Mouse (Mus musculus): Measurements from ENCODE around the gene Nfkbid. TPM values are rescaled to one million over a fixed set of nuclear protein-coding genes. Genes with fewer than 3 reads are reported as not detected.

The Nfkbid gene
- polyA plus RNA-seq (2014; fragmentation: Nextera tagmentation; extraction: Ambion mirVana), result 1.6 TPM in 2 replicates

DNA sequence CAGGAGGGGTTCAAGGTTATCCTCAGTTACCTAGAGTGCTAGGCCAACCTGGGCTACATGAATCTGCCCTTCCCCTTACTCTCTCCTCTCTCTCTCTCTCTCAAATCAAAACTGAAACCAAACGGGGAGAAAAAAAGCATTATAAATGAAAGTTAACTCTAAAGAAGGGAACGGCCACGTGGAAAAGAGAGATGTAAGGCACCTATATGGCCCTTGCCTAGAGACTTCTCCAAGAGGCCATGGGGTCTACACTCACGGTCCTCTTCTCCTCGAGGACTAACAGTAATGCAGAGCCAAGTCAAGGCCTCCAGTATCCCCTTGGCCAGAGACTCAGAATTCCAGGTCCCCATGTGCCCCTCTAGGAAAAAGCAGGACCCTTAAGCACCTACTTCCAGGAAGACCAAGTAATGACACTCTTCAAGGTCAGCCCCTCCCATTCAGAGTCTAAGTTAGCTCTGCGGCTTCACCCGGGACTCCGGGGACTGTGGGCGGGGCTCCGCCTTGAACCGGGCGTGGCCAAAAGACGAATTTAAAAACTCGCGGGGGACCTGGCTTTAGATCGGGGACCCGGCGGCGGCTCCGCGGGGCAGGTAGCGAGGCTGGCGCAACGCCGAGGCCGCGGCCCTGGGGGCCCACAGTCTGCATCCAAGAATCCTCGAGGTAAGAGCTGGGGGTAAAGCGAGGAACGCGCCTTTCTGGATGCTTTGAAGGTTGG is at the start of gene Nfkbid:
Nfkbid (plus strand) TSS at position 558 of the 715 bp plus-strand sequence.
- ATAC-seq (replicated peaks; ENCODE audit: insufficient number of reproducible peaks, low FRiP score, low TSS enrichment, low read depth), result peak; percentile 15; the same call in 1 of the 2 replicates
- 11% methylated on average over 31 of the region's 31 CpGs for WGBS
- no peak within 1 kb of the TSS for H3K27ac ChIP-seq (replicated peaks; ENCODE audit: low read depth, low read length)

DNA sequence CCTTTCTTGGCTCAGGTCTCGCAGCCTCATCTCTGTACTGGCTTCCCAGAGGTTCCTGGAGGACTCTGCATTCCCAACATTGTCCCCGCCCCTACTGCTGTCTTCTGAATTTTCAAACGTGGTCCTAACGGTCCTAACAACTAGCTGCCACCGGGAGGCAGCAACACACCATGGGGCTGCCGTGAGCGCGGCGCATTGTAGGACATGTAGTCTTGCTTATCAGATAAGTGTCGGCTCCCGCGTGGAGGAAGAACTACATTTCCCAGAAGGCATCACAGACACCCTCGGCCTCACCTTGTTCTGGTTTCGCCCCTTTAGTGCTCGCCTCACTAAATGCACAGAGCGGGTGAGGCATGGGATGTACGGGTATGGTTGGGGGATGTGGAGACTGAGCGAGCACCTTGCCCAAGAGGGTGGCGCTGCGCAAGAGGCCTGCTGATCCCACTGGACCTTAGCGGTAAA is 48.0 kb upstream of the Nfkbid start:
- peak overlapping the region; percentile 64 for H3K9ac ChIP-seq (replicated peaks; ENCODE audit: low read length)
- H3K27ac ChIP-seq (replicated peaks; ENCODE audit: low read depth, low read length), result no peak overlapping the region
- no peaks in the 10 kb centered on the region for H3K36me3 ChIP-seq (replicated peaks; ENCODE audit: control insufficient read depth, insufficient read depth, low read depth, low read length)
- H3K9me3 ChIP-seq (replicated peaks; ENCODE audit: control insufficient read depth, low read length), result no peaks in the 10 kb centered on the region
- peak overlapping the region; percentile 37 for H3K4me3 ChIP-seq (ENCODE audit: low read depth, low read length)
- peak; percentile 99 for ATAC-seq (replicated peaks; ENCODE audit: insufficient number of reproducible peaks, low FRiP score, low TSS enrichment, low read depth)
- WGBS, result under 1% methylated on average over 21 of the region's 21 CpGs
- H3K4me1 ChIP-seq (ENCODE audit: control insufficient read depth, insufficient read depth, low read length), result no peaks in the 10 kb centered on the region
- DNase-seq (ENCODE audit: low spot score), result peak; percentile 98
- peak overlapping the region; percentile 61 for H3K4me2 ChIP-seq (ENCODE audit: low read depth, low read length)
- no peaks in the 10 kb centered on the region for H3K27me3 ChIP-seq (ENCODE audit: control insufficient read depth, insufficient read depth, low read length)

More for the DNA sequence above, at the start of gene Nfkbid:
- Histone ChIP-seq H3K36me3 (replicated peaks; ENCODE audit: control insufficient read depth, insufficient read depth, low read depth, low read length) (no peaks in the 10 kb centered on the region), H3K4me1 (ENCODE audit: control insufficient read depth, insufficient read depth, low read length) (peaks cover 3% of the 10 kb centered on the region; the same call in 1 of the 2 replicates), H3K27me3 (ENCODE audit: control insufficient read depth, insufficient read depth, low read length) (peaks cover 3% of the 10 kb centered on the region; the same call in 1 of the 2 replicates), H3K4me3 (ENCODE audit: low read depth, low read length) (peak within 1 kb of the TSS; percentile 51), H3K4me2 (ENCODE audit: low read depth, low read length) (peak within 1 kb of the TSS; percentile 94), H3K9me3 (replicated peaks; ENCODE audit: control insufficient read depth, low read length) (no peaks in the 10 kb centered on the region), H3K9ac (replicated peaks; ENCODE audit: low read length) (peak within 1 kb of the TSS; percentile 58)
- DNase-seq (ENCODE audit: low spot score), result peak; percentile 43

DNA sequence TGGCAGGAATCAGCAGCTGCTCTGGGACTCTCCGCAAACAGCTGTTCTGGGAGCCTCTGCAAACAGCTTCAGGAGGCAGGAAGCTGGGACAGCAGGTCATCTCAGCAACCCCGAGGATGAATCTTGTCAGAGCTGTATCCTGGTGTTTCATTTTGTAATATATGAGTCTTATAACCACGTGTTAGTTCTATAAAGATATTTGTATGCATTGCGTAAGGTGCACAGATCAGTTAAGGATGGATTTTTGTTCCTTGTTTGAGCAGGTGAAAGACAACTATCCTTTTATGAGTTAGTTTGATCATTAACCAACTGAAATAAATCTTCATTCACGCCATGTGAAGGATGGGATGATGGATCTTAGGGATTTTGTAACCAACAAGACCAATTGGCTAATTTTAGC is 41.5 kb upstream of the Nfkbid start:
- no peaks in the 10 kb centered on the region for H3K27me3 ChIP-seq (ENCODE audit: control insufficient read depth, insufficient read depth, low read length)
- H3K9me3 ChIP-seq (replicated peaks; ENCODE audit: control insufficient read depth, low read length), result no peaks in the 10 kb centered on the region
- no peak overlapping the region for H3K4me3 ChIP-seq (ENCODE audit: low read depth, low read length)
- no peaks in the 10 kb centered on the region for H3K4me1 ChIP-seq (ENCODE audit: control insufficient read depth, insufficient read depth, low read length)
- H3K36me3 ChIP-seq (replicated peaks; ENCODE audit: control insufficient read depth, insufficient read depth, low read depth, low read length), result no peaks in the 10 kb centered on the region
- DNase-seq (ENCODE audit: low spot score) (no peak), ATAC-seq (replicated peaks; ENCODE audit: insufficient number of reproducible peaks, low FRiP score, low TSS enrichment, low read depth) (no peak)
- H3K9ac ChIP-seq (replicated peaks; ENCODE audit: low read length), result no peak overlapping the region
- 66% methylated on average over 5 of the region's 5 CpGs for WGBS
- H3K4me2 ChIP-seq (ENCODE audit: low read depth, low read length), result no peak overlapping the region
- no peak overlapping the region for H3K27ac ChIP-seq (replicated peaks; ENCODE audit: low read depth, low read length)

DNA sequence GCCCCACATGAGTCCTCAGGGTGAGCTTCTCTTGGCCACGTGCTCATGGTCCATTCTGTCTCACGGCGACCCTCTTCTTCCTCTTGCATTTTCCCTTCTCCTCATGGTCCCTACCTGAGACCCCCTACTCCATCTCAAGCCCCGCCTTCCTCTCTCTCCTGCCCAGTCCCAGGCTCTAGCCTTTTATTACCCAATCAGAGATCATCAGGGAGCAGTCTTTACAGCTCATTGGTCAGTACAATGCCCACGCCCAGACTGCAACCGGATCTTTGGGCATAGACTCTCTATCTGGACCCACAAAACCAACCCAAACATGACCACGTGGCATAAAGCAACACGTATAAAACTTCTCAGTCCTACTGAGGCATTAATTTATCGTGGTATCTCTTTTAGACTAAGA is 37.4 kb upstream of the Nfkbid start:
- H3K4me1 ChIP-seq (ENCODE audit: control insufficient read depth, insufficient read depth, low read length), result no peaks in the 10 kb centered on the region
- no peak overlapping the region for H3K4me2 ChIP-seq (ENCODE audit: low read depth, low read length)
- no peak overlapping the region for H3K9ac ChIP-seq (replicated peaks; ENCODE audit: low read length)
- ATAC-seq (replicated peaks; ENCODE audit: insufficient number of reproducible peaks, low FRiP score, low TSS enrichment, low read depth) (no peak), DNase-seq (ENCODE audit: low spot score) (no peak)
- no peaks in the 10 kb centered on the region for H3K36me3 ChIP-seq (replicated peaks; ENCODE audit: control insufficient read depth, insufficient read depth, low read depth, low read length)
- no peaks in the 10 kb centered on the region for H3K27me3 ChIP-seq (ENCODE audit: control insufficient read depth, insufficient read depth, low read length)
- no peak overlapping the region for H3K4me3 ChIP-seq (ENCODE audit: low read depth, low read length)
- no peak overlapping the region for H3K27ac ChIP-seq (replicated peaks; ENCODE audit: low read depth, low read length)
- H3K9me3 ChIP-seq (replicated peaks; ENCODE audit: control insufficient read depth, low read length), result no peaks in the 10 kb centered on the region
- 83% methylated on average over 9 of the region's 9 CpGs for WGBS

DNA sequence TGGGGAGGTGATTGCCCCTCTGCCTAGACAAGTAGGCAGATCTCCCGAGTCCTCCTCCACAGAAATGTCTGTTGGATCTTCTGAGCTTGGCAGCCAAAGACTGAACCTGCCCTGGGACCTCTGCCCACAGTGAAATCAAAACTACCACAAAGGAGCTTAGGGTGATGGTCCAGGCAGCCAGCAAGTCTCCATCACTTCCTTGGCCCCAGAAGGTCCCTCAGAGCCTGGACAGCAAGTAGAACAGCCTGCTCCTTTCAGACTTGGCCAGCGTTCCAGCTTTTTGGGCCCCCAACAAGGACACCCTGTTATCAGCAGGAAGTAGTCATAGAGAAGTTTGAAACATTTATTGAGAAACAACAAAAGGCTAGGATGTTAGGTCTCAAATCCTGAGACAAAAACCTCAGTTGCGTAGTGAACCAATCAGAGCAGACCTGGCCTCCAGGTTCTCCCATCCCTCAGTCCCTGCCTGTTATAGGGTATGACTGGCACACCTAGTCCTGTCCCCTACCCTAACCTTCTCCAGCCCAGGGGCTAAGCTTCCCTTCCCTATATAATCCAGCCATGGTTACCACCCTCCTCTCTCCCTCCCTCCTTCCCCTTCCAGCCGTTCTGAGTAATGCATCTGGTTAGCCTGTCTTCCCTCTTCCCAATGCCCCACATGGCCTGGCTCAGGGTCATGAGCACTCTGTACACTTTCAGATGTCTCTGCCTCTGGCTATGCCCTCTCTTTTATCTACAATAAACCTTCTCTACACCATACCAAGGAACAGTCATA is 28.6 kb upstream of the Nfkbid start:
- ATAC-seq (replicated peaks; ENCODE audit: insufficient number of reproducible peaks, low FRiP score, low TSS enrichment, low read depth) (no peak), DNase-seq (ENCODE audit: low spot score) (no peak)
- Histone ChIP-seq H3K9me3 (replicated peaks; ENCODE audit: control insufficient read depth, low read length) (no peaks in the 10 kb centered on the region), H3K4me3 (ENCODE audit: low read depth, low read length) (no peak overlapping the region), H3K9ac (replicated peaks; ENCODE audit: low read length) (no peak overlapping the region), H3K27ac (replicated peaks; ENCODE audit: low read depth, low read length) (no peak overlapping the region), H3K4me1 (ENCODE audit: control insufficient read depth, insufficient read depth, low read length) (no peaks in the 10 kb centered on the region), H3K27me3 (ENCODE audit: control insufficient read depth, insufficient read depth, low read length) (no peaks in the 10 kb centered on the region), H3K4me2 (ENCODE audit: low read depth, low read length) (no peak overlapping the region), H3K36me3 (replicated peaks; ENCODE audit: control insufficient read depth, insufficient read depth, low read depth, low read length) (no peaks in the 10 kb centered on the region)
- WGBS, result 78% methylated on average over 4 of the region's 4 CpGs

DNA sequence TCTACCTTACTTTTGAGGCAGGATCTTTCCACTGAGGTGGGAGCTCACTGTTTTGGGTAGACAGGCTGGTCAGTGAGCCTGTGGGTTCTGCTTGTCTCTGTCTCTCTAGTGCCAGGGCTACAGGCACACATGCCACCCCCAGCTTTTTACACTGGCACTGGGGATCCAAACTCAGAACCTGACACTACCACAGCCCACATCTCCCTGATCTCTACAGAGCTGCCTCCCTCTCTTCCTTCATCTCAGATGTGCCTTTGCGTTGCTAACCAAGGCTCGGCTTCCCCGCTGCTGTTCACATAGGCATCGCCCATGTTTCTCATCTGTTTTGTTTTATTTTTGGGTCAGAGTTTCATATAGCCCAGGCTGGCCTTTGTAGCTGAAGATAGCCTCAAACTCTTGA is 27.9 kb upstream of the Nfkbid start:
- Histone ChIP-seq H3K4me1 (ENCODE audit: control insufficient read depth, insufficient read depth, low read length) (no peaks in the 10 kb centered on the region), H3K36me3 (replicated peaks; ENCODE audit: control insufficient read depth, insufficient read depth, low read depth, low read length) (no peaks in the 10 kb centered on the region), H3K27me3 (ENCODE audit: control insufficient read depth, insufficient read depth, low read length) (no peaks in the 10 kb centered on the region), H3K27ac (replicated peaks; ENCODE audit: low read depth, low read length) (no peak overlapping the region), H3K9me3 (replicated peaks; ENCODE audit: control insufficient read depth, low read length) (no peaks in the 10 kb centered on the region), H3K4me3 (ENCODE audit: low read depth, low read length) (no peak overlapping the region), H3K4me2 (ENCODE audit: low read depth, low read length) (no peak overlapping the region), H3K9ac (replicated peaks; ENCODE audit: low read length) (no peak overlapping the region)
- 86% methylated on average over 4 of the region's 4 CpGs for WGBS
- ATAC-seq (replicated peaks; ENCODE audit: insufficient number of reproducible peaks, low FRiP score, low TSS enrichment, low read depth) (no peak), DNase-seq (ENCODE audit: low spot score) (no peak)

DNA sequence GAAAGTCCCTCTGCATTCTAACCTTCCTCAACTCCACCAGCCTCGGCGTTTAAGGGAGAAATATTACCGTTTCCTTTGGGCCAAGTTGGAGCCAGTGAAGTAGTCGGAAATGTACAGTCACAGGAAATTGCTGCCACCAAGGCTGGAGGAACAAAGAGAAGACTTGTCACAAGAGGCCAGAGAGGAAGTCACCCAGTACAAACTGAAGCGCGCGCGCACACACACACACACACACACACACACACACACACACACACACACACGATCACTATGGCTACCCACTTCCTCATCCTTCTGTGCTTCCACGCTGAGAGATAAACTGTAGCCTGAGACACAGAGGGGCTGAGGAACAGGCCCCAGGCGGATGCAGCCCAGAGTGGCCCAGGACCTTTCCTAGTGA is 27.2 kb upstream of the Nfkbid start:
- H3K4me2 ChIP-seq (ENCODE audit: low read depth, low read length), result no peak overlapping the region

DNA sequence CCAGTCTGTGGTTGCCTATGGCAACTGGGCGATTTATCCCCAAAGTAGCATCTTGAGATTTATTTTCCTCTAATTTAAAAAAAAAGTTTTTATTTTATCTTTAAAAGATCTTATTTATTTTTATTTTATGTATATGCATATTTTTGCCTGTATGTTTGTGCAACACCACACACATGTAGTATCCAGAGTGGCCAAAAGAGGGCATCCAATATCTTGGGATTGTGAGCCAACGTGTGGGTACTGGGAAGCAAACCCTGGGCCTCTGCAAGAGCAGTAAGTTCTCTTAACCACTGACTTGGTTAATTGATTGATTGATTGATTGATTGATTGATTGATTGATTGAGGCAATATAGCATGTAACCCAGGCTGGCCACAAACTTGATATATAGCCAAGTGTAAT is 26.7 kb upstream of the Nfkbid start:
- Histone ChIP-seq H3K27ac (replicated peaks; ENCODE audit: low read depth, low read length) (no peak overlapping the region), H3K4me2 (ENCODE audit: low read depth, low read length) (no peak overlapping the region), H3K27me3 (ENCODE audit: control insufficient read depth, insufficient read depth, low read length) (no peaks in the 10 kb centered on the region), H3K9ac (replicated peaks; ENCODE audit: low read length) (no peak overlapping the region), H3K9me3 (replicated peaks; ENCODE audit: control insufficient read depth, low read length) (no peaks in the 10 kb centered on the region), H3K36me3 (replicated peaks; ENCODE audit: control insufficient read depth, insufficient read depth, low read depth, low read length) (no peaks in the 10 kb centered on the region), H3K4me3 (ENCODE audit: low read depth, low read length) (no peak overlapping the region), H3K4me1 (ENCODE audit: control insufficient read depth, insufficient read depth, low read length) (no peaks in the 10 kb centered on the region)
- DNase-seq (ENCODE audit: low spot score), result no peak
- no peak for ATAC-seq (replicated peaks; ENCODE audit: insufficient number of reproducible peaks, low FRiP score, low TSS enrichment, low read depth)
- WGBS, result 41% methylated on average over 2 of the region's 2 CpGs

More for the DNA sequence above, 27.2 kb upstream of the Nfkbid start:
- DNase-seq (ENCODE audit: low spot score) (no peak), ATAC-seq (replicated peaks; ENCODE audit: insufficient number of reproducible peaks, low FRiP score, low TSS enrichment, low read depth) (no peak)
- no peaks in the 10 kb centered on the region for H3K27me3 ChIP-seq (ENCODE audit: control insufficient read depth, insufficient read depth, low read length)
- no peaks in the 10 kb centered on the region for H3K36me3 ChIP-seq (replicated peaks; ENCODE audit: control insufficient read depth, insufficient read depth, low read depth, low read length)
- H3K9me3 ChIP-seq (replicated peaks; ENCODE audit: control insufficient read depth, low read length), result no peaks in the 10 kb centered on the region
- WGBS, result 35% methylated on average over 11 of the region's 11 CpGs
- no peaks in the 10 kb centered on the region for H3K4me1 ChIP-seq (ENCODE audit: control insufficient read depth, insufficient read depth, low read length)
- 0 out of 2 replicates have a peak overlapping the region, but pooled peaks have one; percentile 6 for H3K27ac ChIP-seq (replicated peaks; ENCODE audit: low read depth, low read length)
- H3K9ac ChIP-seq (replicated peaks; ENCODE audit: low read length), result no peak overlapping the region
- no peak overlapping the region for H3K4me3 ChIP-seq (ENCODE audit: low read depth, low read length)

All from embryonic facial prominence, embryonic 11.5 days (tissue).